Mouse (Mus musculus) erythroid progenitor cell, adult 5-6 weeks (primary cell): ENCODE data around the gene Myo1h. TPM values are rescaled to one million over a fixed set of nuclear protein-coding genes. Genes with fewer than 3 reads are reported as not detected.
A peak's percentile ranks its signal among the peaks of the same experiment; 100 is the strongest.

Experiments used
- ATAC-seq: replicated peaks from 2 replicates; pipeline ENCODE4 v1.8.0; 2016; ENCODE audit warnings: moderate number of reproducible peaks, mild to moderate bottlenecking, moderate TSS enrichment, inconsistent platforms; ENCODE audit not compliant: poor library complexity, low FRiP score, severe bottlenecking
- total RNA-seq, 2 experiments: library from RNA; stranded (forward) in 1 of 2; stranded (reverse) in 1 of 2; fragments of 150-400 nt in 1 of 2; fragments of 186-747, 209-891 nt in 1 of 2; gene quantifications; 2 replicates each; pipeline versions ENCODE4 v1.2.3 to v1.2.4; 2015 to 2017; ENCODE audit warnings: low replicate concordance in 2 of 2

Gene Myo1h
- total RNA-seq, 2 experiments from 2014 or later = not detected

DNA sequence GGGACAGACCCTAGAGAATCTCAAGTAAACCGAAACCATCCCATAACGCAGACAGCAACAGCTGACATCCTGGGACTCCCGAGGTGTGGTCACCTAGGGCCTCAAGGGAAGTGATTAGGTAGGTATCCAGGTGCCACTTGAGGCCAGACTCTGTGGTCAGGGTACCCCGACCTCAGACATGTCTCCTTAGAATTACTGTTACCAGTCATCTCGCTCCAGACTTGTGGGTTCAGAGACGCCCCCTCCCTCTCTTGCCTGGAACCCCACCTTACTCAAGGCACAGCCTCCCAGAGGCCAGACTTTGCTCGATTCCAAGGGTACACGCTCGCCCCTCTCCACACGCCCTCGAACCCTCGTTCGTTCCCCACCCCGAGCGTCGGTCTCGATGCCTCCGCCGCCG lies 90.8 kb downstream of the Myo1h start:
- no peak for ATAC-seq

DNA sequence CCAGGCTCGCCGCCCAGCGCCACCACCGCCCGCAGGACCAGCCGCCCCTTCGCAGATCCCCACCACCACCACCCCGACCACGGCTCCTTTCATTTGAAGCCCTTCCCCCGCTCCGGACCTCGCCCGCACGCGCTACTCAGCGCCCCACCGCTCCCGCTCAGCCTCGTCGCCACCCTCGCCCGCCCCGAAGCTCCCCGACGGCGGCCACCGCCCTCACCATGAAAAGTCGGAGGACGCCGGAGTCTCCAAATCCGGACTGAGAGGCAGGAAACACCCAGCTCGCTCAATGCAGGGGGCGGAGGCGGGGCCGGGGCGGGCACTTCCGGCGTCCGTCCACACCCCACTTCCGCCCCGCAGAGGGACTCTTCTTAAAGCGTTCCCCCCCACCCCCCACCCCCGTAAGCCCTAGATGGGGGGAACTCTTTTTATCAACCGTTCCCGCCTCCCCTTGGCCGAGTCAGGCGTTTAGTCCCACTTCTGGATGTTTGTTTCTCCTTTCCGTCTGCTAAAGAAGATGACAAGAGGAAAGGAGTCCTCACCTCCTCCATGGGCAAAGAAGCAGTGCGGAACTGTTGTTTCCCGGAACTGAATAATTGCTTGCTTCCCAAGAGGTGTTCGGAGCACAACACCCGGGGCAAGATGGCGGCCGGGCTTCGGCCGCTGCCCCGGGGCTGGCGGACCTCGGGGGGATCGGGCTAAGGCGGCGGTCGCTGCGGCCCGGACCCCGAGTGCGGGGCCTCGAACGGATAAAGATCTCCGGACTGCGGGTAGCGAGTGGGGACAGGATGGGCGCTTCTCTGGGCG lies 91.4 kb downstream of the Myo1h start, which contains the start of the genes Kctd10 and Ube3b:
Gene Kctd10 (minus strand): TSS at position 300 of the 804 bp plus-strand sequence.
Gene Ube3b (plus strand): TSS at position 399 of the 804 bp plus-strand sequence.
- ATAC-seq = peak; percentile 88

DNA sequence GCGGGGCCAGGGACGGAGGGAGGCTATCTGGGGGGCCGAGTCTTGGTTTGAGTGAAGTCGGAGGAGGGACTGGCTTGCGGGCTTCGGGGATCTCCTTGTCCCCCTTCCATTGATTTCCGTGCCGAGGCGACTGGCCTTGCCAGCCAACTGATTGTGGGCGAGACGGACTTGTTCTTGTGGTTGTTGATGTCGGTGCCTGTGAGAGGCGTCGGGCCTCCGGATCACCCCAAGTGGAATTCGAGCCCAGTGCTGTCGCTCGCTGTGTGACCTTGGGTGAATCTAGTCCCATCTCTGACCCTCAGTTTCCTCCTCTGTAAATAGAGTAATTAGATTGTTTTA lies 92.0 kb downstream of the Myo1h start:
- no peak for ATAC-seq

DNA sequence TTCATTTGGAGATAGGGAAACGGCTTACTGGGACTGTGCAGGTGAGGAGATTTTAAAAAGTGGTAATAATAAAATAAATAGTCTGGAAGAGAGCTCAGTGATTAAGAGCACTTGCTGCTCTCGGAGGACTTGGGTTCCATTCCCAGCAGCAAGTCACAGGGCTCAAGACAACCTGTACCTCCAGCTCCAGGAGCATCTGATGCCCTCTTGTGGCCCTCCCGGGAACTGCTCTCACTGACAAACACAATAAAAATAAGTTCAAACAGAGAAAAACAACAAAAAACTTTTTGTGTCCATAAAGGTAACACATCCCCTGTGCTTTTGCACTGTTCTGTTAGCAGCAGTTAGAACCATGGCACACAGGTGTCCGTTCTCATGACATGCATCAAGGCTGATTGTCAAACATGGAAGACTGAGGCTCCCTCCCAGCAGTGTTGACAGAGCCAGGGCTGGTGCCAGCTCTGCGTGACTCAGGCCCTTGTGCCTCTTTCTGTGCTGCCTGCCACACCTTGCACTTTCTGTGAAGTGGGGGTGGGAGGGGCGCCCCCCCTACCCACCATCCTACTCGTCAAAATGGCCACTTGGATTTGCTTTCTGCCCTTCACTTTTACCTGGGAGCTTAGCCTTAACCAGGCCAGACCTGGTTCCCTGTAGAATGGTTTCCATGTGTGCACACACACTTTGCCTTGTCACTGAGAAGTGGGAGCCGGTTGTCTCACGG lies 94.4 kb downstream of the Myo1h start:
- ATAC-seq = no peak

DNA sequence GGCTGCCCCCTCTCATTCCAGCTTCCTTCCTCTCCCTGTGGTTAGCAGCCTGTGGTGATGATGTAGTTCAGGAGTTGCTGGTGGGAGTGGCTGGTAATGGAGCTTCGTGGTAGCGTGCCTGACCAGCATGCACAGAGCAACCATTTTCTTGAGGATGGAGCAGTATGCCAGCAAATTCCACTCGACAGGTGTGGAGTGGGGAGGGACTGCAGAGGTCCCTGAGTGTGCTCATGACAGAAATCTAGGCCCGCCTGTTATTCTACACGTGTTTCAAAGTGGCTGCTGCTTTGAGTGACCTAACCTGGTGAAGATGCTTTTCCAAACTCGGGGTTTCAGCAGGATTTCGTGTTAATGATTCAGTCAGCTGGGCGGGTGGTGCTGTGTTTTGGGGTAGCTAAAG lies 95.5 kb downstream of the Myo1h start:
- ATAC-seq = no peak

DNA sequence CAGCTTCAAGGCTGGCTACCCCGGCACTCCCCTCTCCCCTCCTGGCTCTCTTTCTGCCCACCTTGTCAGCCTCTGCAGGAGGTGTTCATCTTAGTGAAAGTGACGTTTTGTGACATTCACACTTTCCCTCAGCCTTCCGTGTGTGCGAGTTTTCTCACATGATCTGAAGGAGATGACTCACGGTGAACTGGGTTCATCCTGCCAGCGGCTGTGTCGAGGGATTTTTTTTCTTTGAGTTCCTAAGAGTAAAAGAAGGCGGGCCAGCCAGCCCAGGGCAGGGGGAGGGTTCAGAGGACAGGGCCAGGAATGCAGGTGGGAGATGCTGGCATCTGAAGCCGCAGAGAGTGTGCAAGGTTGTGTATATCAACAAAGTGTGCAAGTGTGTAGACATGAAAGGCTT lies 104.2 kb downstream of the Myo1h start:
- ATAC-seq = no peak

DNA sequence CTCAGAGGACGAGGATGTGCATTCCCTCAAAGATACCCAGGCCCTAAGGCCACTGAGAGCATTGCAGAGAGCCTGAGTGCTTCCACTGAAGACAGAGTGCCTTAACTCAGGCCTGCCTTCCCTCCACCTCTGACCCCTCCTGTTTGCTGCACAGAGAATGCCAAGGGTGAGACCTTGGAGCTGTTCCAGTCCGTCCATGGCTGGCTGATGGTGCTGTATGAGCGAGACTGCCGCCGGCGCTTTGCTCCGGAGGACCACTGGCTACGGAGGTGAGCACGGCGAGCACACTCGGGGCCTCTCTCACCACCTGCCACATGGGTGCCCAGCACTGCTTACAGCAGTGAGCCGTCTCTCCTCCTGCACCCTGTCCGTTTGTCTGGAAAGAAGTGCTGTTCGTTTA lies 117.6 kb downstream of the Myo1h start:
- no peak for ATAC-seq

DNA sequence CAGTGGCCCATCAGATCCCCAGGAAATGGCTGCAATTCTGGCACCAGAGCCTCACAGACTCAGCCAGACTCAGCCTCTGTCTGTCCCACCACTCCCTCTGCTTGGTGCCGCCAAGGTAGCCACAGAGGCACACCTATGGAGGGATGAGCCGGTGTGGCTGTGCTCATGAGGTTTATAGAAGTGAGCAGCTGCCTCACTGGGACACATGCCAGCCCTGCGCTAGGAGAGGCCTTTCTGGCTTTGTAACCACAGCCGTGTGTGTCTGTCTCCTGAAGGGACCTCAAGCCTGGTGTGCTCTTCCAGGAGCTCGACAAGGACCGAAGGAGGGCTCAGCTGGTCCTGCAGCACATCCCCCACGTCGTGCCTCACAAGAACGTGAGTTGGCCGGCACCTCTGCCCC lies 118.3 kb downstream of the Myo1h start:
- ATAC-seq = no peak

DNA sequence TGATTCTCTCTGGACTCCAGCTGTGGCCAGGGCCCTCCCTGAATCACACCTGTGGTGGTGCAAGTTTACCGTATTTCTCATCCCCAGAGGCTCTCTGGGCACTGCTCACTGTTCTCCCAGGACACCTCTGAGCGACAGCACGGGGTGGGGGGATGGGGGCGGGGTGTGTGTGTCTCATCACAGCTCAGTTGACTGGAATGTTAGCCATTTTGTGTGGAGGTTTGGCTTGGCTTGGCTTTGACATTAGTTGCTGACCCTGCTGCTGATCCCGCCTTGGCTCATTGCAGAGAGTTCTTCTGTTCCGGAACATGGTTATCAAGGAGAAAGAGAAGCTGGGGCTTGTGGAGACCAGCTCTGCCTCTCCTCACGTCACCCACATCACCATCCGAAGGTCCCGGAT lies 118.8 kb downstream of the Myo1h start:
- ATAC-seq = no peak

DNA sequence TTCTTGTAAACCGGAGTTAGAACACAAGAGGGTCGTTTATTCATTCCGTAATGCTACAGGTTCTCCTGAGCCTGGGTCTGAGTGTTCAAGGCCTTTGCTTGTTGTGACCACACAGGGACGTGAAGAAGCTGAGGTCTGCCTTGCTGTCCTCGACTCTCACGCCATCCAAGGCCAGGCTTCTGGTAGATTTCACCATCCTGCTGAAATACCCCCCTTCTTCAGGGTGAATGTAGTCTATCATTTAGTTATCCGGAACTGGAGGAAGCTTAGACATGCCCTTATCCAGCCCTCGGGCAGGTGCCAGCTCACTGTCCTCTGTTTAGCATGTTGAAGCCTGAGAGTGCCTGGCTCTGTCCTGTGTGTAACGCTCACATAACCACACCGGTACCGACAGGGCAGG lies 119.9 kb downstream of the Myo1h start:
- no peak for ATAC-seq

DNA sequence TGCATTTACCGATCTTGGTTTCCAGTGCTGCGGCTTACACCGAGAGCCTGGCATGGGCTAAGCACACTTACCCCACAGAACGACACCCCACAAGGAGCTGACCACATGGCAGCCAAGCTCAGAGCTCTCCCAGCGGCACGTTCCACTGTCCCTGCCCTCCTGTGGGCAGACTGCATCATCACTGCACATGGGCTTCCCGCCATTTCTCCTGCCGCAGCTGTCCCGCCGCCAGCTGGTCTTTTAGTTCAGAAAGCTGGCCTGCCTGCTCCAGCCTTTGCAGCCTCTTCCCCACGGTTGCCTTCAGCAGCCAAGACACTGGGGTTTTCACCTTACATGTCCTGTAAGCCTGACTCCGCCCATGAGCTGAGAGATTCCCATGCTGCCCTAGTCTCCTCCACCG lies 121.5 kb downstream of the Myo1h start:
- no peak for ATAC-seq

DNA sequence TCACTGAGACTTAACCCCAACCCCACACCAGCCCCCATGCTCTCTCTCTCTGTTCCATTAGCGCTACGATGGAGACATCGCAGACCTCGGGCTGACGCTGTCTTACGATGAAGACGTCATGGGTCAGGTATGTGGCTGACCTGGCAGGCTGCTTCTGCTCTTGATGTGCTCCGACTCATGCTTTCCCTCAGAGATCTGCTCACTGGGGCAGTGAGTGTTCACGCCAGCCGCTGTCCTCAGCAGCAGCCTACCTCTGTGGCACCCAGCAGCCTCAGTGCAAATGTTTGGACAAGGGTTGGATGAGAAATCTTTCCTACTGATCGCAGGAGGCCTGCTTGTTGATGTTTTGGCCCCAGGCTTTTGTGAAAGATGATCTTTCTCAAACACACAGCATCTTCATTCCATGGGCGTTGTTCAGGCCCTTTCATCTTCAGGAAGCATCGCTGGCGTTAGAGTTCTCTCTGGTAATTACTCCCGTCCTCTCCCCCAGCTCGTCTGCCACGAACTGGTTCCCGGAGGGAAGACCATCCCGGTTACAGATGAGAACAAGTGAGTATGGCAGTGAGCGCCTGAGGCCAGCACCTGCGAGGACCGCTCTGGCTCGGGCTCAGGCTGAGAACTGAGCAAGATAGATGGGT lies 123.5 kb downstream of the Myo1h start:
- ATAC-seq = no peak

DNA sequence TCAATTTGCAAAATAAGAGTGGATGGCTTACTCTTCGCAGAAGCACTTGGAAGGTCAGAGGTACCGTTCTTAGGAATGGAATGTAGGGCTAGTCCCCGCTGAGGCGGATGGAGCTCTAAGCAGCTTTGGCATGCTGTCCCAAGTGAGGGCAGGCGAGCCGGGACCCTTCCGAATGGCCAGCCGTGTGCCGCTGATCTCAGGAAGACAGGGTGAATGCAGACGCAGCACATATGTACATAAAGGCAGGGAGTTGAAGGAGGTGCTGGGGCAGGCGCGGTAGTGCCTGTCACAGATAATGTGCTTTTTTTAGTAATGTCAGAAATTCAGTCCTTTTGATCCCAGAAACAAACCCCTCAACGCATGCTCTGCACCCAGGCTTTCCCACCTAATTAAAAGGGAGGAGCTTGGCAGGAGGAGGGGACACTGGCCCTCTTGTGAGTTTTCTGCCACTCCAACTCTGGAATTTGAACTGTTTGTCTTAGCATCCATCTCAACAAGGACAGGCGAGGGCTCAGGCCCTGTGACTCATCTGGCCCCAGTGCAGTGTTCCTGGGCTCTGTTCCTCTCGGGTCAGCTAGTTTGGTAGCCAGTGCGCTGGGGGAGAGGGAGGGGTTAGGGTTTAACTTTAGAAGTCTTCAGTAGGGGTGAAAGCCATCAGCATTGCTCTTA lies 124.2 kb downstream of the Myo1h start:
- no peak for ATAC-seq

Other genes starting within 250 kb of the Myo1h start
- gene Usp30, start 223.7 kb upstream of the Myo1h start, total RNA-seq (2015; ENCODE audit: low replicate concordance) = 1.8 and 5.0 TPM in 2 replicates
- gene Usp30, start 223.7 kb upstream of the Myo1h start, total RNA-seq (2017; ENCODE audit: low replicate concordance) = 0.68 and 0.77 TPM in 2 replicates
- gene Svop, start 197.6 kb upstream of the Myo1h start, total RNA-seq (2015; ENCODE audit: low replicate concordance) = not detected in 2 replicates
- 0.13 TPM in 1 of 2 replicates, not detected in the other for gene Svop, start 197.6 kb upstream of the Myo1h start, total RNA-seq (2017; ENCODE audit: low replicate concordance)
- gene Alkbh2, start 160.9 kb upstream of the Myo1h start, total RNA-seq (2015; ENCODE audit: low replicate concordance) = 1.7 and 7.9 TPM in 2 replicates
- not detected in 2 replicates for gene Alkbh2, start 160.9 kb upstream of the Myo1h start, total RNA-seq (2017; ENCODE audit: low replicate concordance)
- 1.1 and 3.4 TPM in 2 replicates for gene Ung, start 158.8 kb upstream of the Myo1h start, total RNA-seq (2015; ENCODE audit: low replicate concordance)
- gene Ung, start 158.8 kb upstream of the Myo1h start, total RNA-seq (2017; ENCODE audit: low replicate concordance) = 1.7 and 5.5 TPM in 2 replicates
- 1.3 TPM in 1 of 2 replicates, not detected in the other for gene Acacb, start 142.6 kb upstream of the Myo1h start, total RNA-seq (2015; ENCODE audit: low replicate concordance)
- gene Acacb, start 142.6 kb upstream of the Myo1h start, total RNA-seq (2017; ENCODE audit: low replicate concordance) = not detected in 2 replicates
- gene Foxn4, start 15.4 kb upstream of the Myo1h start, total RNA-seq (2015; ENCODE audit: low replicate concordance) = not detected in 2 replicates
- not detected in 2 replicates for gene Foxn4, start 15.4 kb upstream of the Myo1h start, total RNA-seq (2017; ENCODE audit: low replicate concordance)
- gene Kctd10, start 91.3 kb downstream of the Myo1h start, total RNA-seq (2015; ENCODE audit: low replicate concordance) = 5.0 and 10.5 TPM in 2 replicates
- 11.4 and 12.7 TPM in 2 replicates for gene Kctd10, start 91.3 kb downstream of the Myo1h start, total RNA-seq (2017; ENCODE audit: low replicate concordance)
- gene Ube3b, start 91.4 kb downstream of the Myo1h start, total RNA-seq (2015; ENCODE audit: low replicate concordance) = 19.3 and 27.0 TPM in 2 replicates
- gene Ube3b, start 91.4 kb downstream of the Myo1h start, total RNA-seq (2017; ENCODE audit: low replicate concordance) = 12.9 and 21.7 TPM in 2 replicates
- gene Mmab, start 154.9 kb downstream of the Myo1h start, total RNA-seq (2015; ENCODE audit: low replicate concordance) = 1.1 and 1.7 TPM in 2 replicates
- 1.1 and 3.3 TPM in 2 replicates for gene Mmab, start 154.9 kb downstream of the Myo1h start, total RNA-seq (2017; ENCODE audit: low replicate concordance)
- 2.9 TPM in 1 of 2 replicates, not detected in the other for gene Mvk, start 155.1 kb downstream of the Myo1h start, total RNA-seq (2015; ENCODE audit: low replicate concordance)
- not detected in 2 replicates for gene Mvk, start 155.1 kb downstream of the Myo1h start, total RNA-seq (2017; ENCODE audit: low replicate concordance)